Mouse (Mus musculus) liver, embryonic 15.5 days (tissue): ENCODE data around the gene S1pr3. TPM values are rescaled to one million over a fixed set of nuclear protein-coding genes. Genes with fewer than 3 reads are reported as not detected.
A peak's percentile ranks its signal among the peaks of the same experiment; 100 is the strongest.

ENCODE experiments used
- ATAC-seq: fragments of 200-750 bp; cut with Nextera tagmentation; 2 replicates; pipeline ENCODE4 v1.8.0; 2017; ENCODE audit warnings: moderate number of reproducible peaks, mild to moderate bottlenecking, moderate library complexity; ENCODE audit not compliant: insufficient read depth
- H3K27ac ChIP-seq: fragments of 300-500 bp; sonication (generic); replicated peaks from 2 replicates; pipeline ENCODE4 v1.5.1; 2015; ENCODE audit warnings: mild to moderate bottlenecking, inconsistent platforms
- H3K27me3 ChIP-seq: fragments of 300-500 bp; sonication (generic); 2 replicates; pipeline ENCODE4 v1.6.1; 2015; ENCODE audit warnings: mild to moderate bottlenecking, inconsistent platforms
- H3K36me3 ChIP-seq: fragments of 300-500 bp; sonication (generic); replicated peaks from 2 replicates; pipeline ENCODE4 v1.6.1; 2015; ENCODE audit warnings: moderate library complexity, mild to moderate bottlenecking, inconsistent platforms
- H3K4me1 ChIP-seq: fragments of 300-500 bp; sonication (generic); replicated peaks from 2 replicates; pipeline ENCODE4 v1.6.1; 2015; ENCODE audit warnings: inconsistent platforms
- H3K4me2 ChIP-seq: fragments of 300-500 bp; sonication (generic); 2 replicates; pipeline ENCODE4 v1.6.1; 2015; ENCODE audit warnings: moderate library complexity, mild to moderate bottlenecking, inconsistent platforms
- H3K4me3 ChIP-seq: fragments of 300-500 bp; sonication (generic); replicated peaks from 2 replicates; pipeline ENCODE4 v1.5.1; 2015; ENCODE audit warnings: mild to moderate bottlenecking, inconsistent platforms
- H3K9ac ChIP-seq: fragments of 300-500 bp; sonication (generic); 2 replicates; pipeline ENCODE4 v1.6.1; 2015; ENCODE audit warnings: moderate library complexity, mild to moderate bottlenecking, inconsistent platforms
- H3K9me3 ChIP-seq: fragments of 300-500 bp; sonication (generic); replicated peaks from 2 replicates; pipeline ENCODE4 v1.6.1; 2016; ENCODE audit warnings: inconsistent platforms
- WGBS: fragments of 180-500 bp; shearing (Covaris S2); methylation state at CpG from one replicate; pipeline ENCODE4 v1.1.7; 2015; ENCODE audit warnings: mixed read lengths; ENCODE audit not compliant: insufficient replicate concordance; 5-methylcytosine and 5-hydroxymethylcytosine counted together
- polyA plus RNA-seq: library from polyadenylated mRNA; unstranded; fragments of >200 nt; fragmentation: Nextera tagmentation; extraction: Ambion mirVana; gene quantifications from 2 replicates; pipeline ENCODE4 v1.2.1, GENCODE M21; 2015

Gene S1pr3
- polyA plus RNA-seq, 1 experiment from 2014 or later = 1.5 TPM

GRCm38 (mm10) chr13:51405731-51406320 lies 2.6 kb upstream of the S1pr3 start:
- no peak overlapping the region for H3K4me3 ChIP-seq
- no peak for ATAC-seq

GRCm38 (mm10) chr13:51407541-51408217 lies 760 bp upstream of the S1pr3 start:
- Histone ChIP-seq H3K4me1 (no peaks in the 10 kb centered on the region), H3K9ac (no peak overlapping the region), H3K9me3 (no peaks in the 10 kb centered on the region), H3K27me3 (peaks cover 49% of the 10 kb centered on the region), H3K27ac (no peak overlapping the region), H3K36me3 (no peaks in the 10 kb centered on the region), H3K4me2 (no peak overlapping the region), H3K4me3 (no peak overlapping the region)
- no peak for ATAC-seq
- 21% methylated on average over 13 of the region's 13 CpGs for WGBS

More at GRCm38 (mm10) chr13:51405731-51406320, 2.6 kb upstream of the S1pr3 start:
- H3K4me1 ChIP-seq = peaks cover 6% of the 10 kb centered on the region; the same call in 1 of the 2 replicates
- no peak overlapping the region for H3K4me2 ChIP-seq
- peaks cover 43% of the 10 kb centered on the region for H3K27me3 ChIP-seq
- 44% methylated on average over 13 of the region's 13 CpGs for WGBS
- H3K9me3 ChIP-seq = no peaks in the 10 kb centered on the region
- H3K36me3 ChIP-seq = no peaks in the 10 kb centered on the region
- no peak overlapping the region for H3K27ac ChIP-seq
- no peak overlapping the region for H3K9ac ChIP-seq

GRCm38 (mm10) chr13:51409936-51410481 lies 1.6 kb downstream of the S1pr3 start:
- Histone ChIP-seq H3K4me1 (no peaks in the 10 kb centered on the region), H3K27me3 (peaks cover 49% of the 10 kb centered on the region), H3K9me3 (no peaks in the 10 kb centered on the region), H3K9ac (no peak overlapping the region), H3K27ac (no peak overlapping the region), H3K4me2 (no peak overlapping the region), H3K4me3 (no peak overlapping the region), H3K36me3 (no peaks in the 10 kb centered on the region)
- 48% methylated on average over 6 of the region's 6 CpGs for WGBS
- ATAC-seq = no peak

GRCm38 (mm10) chr13:51411243-51411642 lies 2.8 kb downstream of the S1pr3 start:
- Histone ChIP-seq H3K4me2 (no peak overlapping the region), H3K9me3 (no peaks in the 10 kb centered on the region), H3K36me3 (no peaks in the 10 kb centered on the region), H3K4me3 (no peak overlapping the region), H3K4me1 (no peaks in the 10 kb centered on the region), H3K27me3 (peaks cover 49% of the 10 kb centered on the region), H3K9ac (no peak overlapping the region), H3K27ac (no peak overlapping the region)
- WGBS = 60% methylated on average over 9 of the region's 9 CpGs
- ATAC-seq = no peak

GRCm38 (mm10) chr13:51411696-51412430 lies 3.4 kb downstream of the S1pr3 start:
- Histone ChIP-seq H3K9me3 (no peaks in the 10 kb centered on the region), H3K27ac (no peak overlapping the region), H3K4me2 (no peak overlapping the region), H3K9ac (no peak overlapping the region), H3K36me3 (no peaks in the 10 kb centered on the region), H3K27me3 (peaks cover 44% of the 10 kb centered on the region), H3K4me1 (no peaks in the 10 kb centered on the region), H3K4me3 (no peak overlapping the region)
- no peak for ATAC-seq
- 49% methylated on average over 12 of the region's 12 CpGs for WGBS

- H3K36me3 ChIP-seq = no peaks in the 10 kb centered on the region
- no peaks in the 10 kb centered on the region for H3K9me3 ChIP-seq
- no peaks in the 10 kb centered on the region for H3K4me1 ChIP-seq
- H3K27me3 ChIP-seq = peaks cover 29% of the 10 kb centered on the region
- no peak for ATAC-seq
- no peak overlapping the region for H3K4me3 ChIP-seq
- H3K27ac ChIP-seq = no peak overlapping the region
- 42% methylated on average over 3 of the region's 3 CpGs for WGBS
- H3K4me2 ChIP-seq = no peak overlapping the region
- no peak overlapping the region for H3K9ac ChIP-seq
Observed at GRCm38 (mm10) chr13:51413461-51413860, 5.0 kb downstream of the S1pr3 start.

- H3K4me2 ChIP-seq = no peak overlapping the region
- H3K4me3 ChIP-seq = no peak overlapping the region
- WGBS = 72% methylated on average over 11 of the region's 11 CpGs
- ATAC-seq = no peak
- H3K9me3 ChIP-seq = no peaks in the 10 kb centered on the region
- no peaks in the 10 kb centered on the region for H3K4me1 ChIP-seq
- no peaks in the 10 kb centered on the region for H3K36me3 ChIP-seq
- no peak overlapping the region for H3K9ac ChIP-seq
- no peaks in the 10 kb centered on the region for H3K27me3 ChIP-seq
- no peak overlapping the region for H3K27ac ChIP-seq
Observed at GRCm38 (mm10) chr13:51416727-51417126, 8.3 kb downstream of the S1pr3 start.

- Histone ChIP-seq H3K4me2 (no peak overlapping the region), H3K4me1 (no peaks in the 10 kb centered on the region), H3K27me3 (no peaks in the 10 kb centered on the region), H3K4me3 (no peak overlapping the region), H3K9me3 (no peaks in the 10 kb centered on the region), H3K27ac (no peak overlapping the region), H3K36me3 (no peaks in the 10 kb centered on the region), H3K9ac (no peak overlapping the region)
- 0 out of 2 replicates have a peak, but pooled peaks have one; percentile 12 for ATAC-seq
- WGBS = 19% methylated on average over 6 of the region's 6 CpGs
Observed at GRCm38 (mm10) chr13:51417796-51418195, 9.4 kb downstream of the S1pr3 start.

- Histone ChIP-seq H3K27ac (0 out of 2 replicates have a peak overlapping the region, but pooled peaks have one; percentile 9), H3K9me3 (no peaks in the 10 kb centered on the region), H3K4me2 (peak overlapping the region; percentile 21), H3K4me1 (no peaks in the 10 kb centered on the region), H3K4me3 (no peak overlapping the region), H3K9ac (no peak overlapping the region), H3K36me3 (no peaks in the 10 kb centered on the region), H3K27me3 (no peaks in the 10 kb centered on the region)
- 7% methylated on average over 20 of the region's 20 CpGs for WGBS
- ATAC-seq = no peak
Observed at GRCm38 (mm10) chr13:51418268-51418941, 10.0 kb downstream of the S1pr3 start.

- Histone ChIP-seq H3K36me3 (no peaks in the 10 kb centered on the region), H3K27me3 (no peaks in the 10 kb centered on the region), H3K27ac (no peak overlapping the region), H3K9ac (no peak overlapping the region), H3K9me3 (no peaks in the 10 kb centered on the region), H3K4me1 (no peaks in the 10 kb centered on the region), H3K4me2 (peak overlapping the region; percentile 21), H3K4me3 (no peak overlapping the region)
- ATAC-seq = no peak
- WGBS = 68% methylated on average over 19 of the region's 19 CpGs
Observed at GRCm38 (mm10) chr13:51418942-51419451, 10.6 kb downstream of the S1pr3 start.
